Mouse (Mus musculus) intestine, postnatal 0 days (tissue): Measurements from ENCODE around the gene Shisa6. TPM values are rescaled to one million over a fixed set of nuclear protein-coding genes. Genes with fewer than 3 reads are reported as not detected.

ENCODE experiments used
- ATAC-seq: fragments of 200-750 bp; cut with Nextera tagmentation; 2 replicates; pipeline ENCODE4 v1.8.0; 2017; ENCODE audit warnings: mild to moderate bottlenecking, moderate TSS enrichment, moderate library complexity
- H3K27ac ChIP-seq: fragments of 300-500 bp; sonication (generic); 2 replicates; pipeline ENCODE4 v1.5.1; 2014; ENCODE audit warnings: mild to moderate bottlenecking, low read depth, low read length, moderate library complexity
- H3K27me3 ChIP-seq: fragments of 300-500 bp; sonication (generic); replicated peaks from 2 replicates; pipeline ENCODE4 v1.6.1; 2014; ENCODE audit warnings: low read length, mixed read lengths; ENCODE audit not compliant: control insufficient read depth, insufficient read depth
- H3K36me3 ChIP-seq: fragments of 300-500 bp; sonication (generic); 2 replicates; pipeline ENCODE4 v1.6.1; 2014; ENCODE audit warnings: mild to moderate bottlenecking, moderate library complexity; ENCODE audit not compliant: control insufficient read depth, insufficient read depth
- H3K4me1 ChIP-seq: fragments of 300-500 bp; sonication (generic); replicated peaks from 2 replicates; pipeline ENCODE4 v1.6.1; 2014; ENCODE audit warnings: antibody characterized with exemption, low read length, mixed read lengths; ENCODE audit not compliant: control insufficient read depth, insufficient read depth
- H3K4me2 ChIP-seq: fragments of 300-500 bp; sonication (generic); replicated peaks from 2 replicates; pipeline ENCODE4 v1.6.1; 2014; ENCODE audit warnings: low read depth, mild to moderate bottlenecking, moderate library complexity
- H3K4me3 ChIP-seq: fragments of 300-500 bp; sonication (generic); 2 replicates; pipeline ENCODE4 v1.5.1; 2014; ENCODE audit warnings: low read depth, low read length
- H3K9ac ChIP-seq: fragments of 300-500 bp; sonication (generic); 2 replicates; pipeline ENCODE4 v1.6.1; 2014; ENCODE audit warnings: mild to moderate bottlenecking, low read depth, low read length
- H3K9me3 ChIP-seq: fragments of 300-500 bp; sonication (generic); 2 replicates; pipeline ENCODE4 v1.6.1; 2016; ENCODE audit warnings: mixed run types; ENCODE audit not compliant: control insufficient read depth
- CTCF ChIP-seq: sonication (generic); IDR thresholded peaks from 2 replicates; pipeline ENCODE4 v1.5.1; 2016; ENCODE audit warnings: low read depth, mild to moderate bottlenecking, control low read depth, antibody characterized with exemption, moderate library complexity
- WGBS: fragments of 180-500 bp; shearing (Covaris S2); extraction: QIAGEN DNeasy Blood & Tissue Kit; methylation state at CpG from one replicate; pipeline ENCODE4 v1.1.7; 2014; 5-methylcytosine and 5-hydroxymethylcytosine counted together
- polyA plus RNA-seq: library from polyadenylated mRNA; unstranded; fragments of >200 nt; fragmentation: Nextera tagmentation; extraction: Ambion mirVana; gene quantifications from 2 replicates; pipeline ENCODE4 v1.2.1, GENCODE M21; 2015

The Shisa6 gene
- polyA plus RNA-seq, 1 experiment from 2014 or later: 0.04 TPM

DNA sequence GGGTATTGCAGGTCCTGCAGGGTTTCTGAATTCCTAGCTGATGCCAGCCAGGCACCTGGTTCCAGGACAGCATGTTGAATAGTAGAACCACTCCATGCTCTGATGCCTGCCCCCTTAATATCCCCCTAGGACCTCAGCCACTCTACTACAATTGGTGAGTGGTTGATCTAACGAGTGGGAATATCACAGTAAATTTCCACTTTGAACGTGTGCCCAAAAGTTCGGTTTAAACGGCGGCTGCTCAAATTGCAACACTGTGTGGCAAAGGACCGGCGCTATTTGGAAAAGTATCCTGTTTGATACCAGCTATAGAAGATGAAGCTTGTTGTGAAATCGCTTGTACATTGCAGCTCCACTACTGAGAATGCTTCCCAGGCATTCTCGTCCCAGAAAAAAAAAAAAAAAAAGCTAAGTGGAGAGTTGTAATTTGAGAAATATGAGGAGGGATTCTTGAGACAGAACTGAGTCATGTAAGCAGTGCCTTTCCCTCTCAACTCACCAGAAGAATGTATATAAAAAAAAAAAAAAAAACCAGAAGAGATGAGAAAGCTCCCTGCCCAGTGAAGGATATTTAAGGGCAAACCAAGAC is 26.8 kb downstream of the Shisa6 start:
- WGBS: 65% methylated on average over 9 of the region's 9 CpGs
- no peaks in the 10 kb centered on the region for H3K9me3 ChIP-seq
- H3K27me3 ChIP-seq: no peaks in the 10 kb centered on the region
- H3K9ac ChIP-seq: no peak overlapping the region
- H3K4me1 ChIP-seq: no peaks in the 10 kb centered on the region
- no peaks in the 10 kb centered on the region for H3K36me3 ChIP-seq
- H3K27ac ChIP-seq: no peak overlapping the region
- no peak for TF ChIP-seq CTCF
- no peak for ATAC-seq
- H3K4me2 ChIP-seq: no peak overlapping the region
- H3K4me3 ChIP-seq: no peak overlapping the region

DNA sequence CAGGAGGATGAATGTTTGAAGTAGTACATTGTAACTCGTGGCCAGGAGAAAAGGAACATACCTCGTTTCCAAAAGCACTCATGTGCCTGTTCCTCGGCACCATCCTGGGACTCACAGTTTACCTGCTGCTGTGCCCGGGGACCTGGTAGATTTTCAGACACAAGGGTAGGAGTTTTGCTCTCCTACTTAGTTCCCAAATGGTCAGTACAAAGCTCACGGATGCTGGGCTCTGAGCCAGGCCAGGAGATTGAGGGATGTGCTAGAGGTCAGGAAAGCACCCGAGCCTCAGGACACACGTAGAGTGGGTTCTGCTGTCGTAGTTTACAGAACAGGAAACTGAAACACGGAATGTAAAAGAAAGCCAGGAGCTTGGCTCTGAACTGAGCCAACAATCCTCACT is 29.5 kb downstream of the Shisa6 start:
- 71% methylated on average over 9 of the region's 9 CpGs for whole genome bisulfite sequencing
- no peak for TF ChIP-seq CTCF
- H3K9ac ChIP-seq: no peak overlapping the region

DNA sequence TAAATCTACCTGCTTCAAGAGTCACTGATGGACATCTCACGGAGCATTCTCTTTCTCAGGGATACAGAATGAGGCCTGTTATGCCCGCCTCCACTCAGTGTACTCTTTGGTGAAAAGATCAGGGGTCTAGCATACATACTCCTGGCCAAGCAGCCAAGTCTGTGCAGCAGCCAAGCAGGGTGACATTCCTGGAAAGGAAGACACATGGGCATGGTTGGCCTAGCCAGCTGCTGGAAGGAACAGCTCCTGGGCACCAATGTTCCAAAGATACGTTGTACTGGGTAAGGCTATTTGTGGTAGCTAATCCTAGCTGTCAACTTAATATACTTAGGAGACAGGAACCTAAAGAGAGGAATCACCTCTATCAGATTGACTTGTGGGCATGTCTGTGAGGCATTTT is 31.4 kb downstream of the Shisa6 start:
- no peaks in the 10 kb centered on the region for H3K9me3 ChIP-seq
- 81% methylated on average over 3 of the region's 3 CpGs for WGBS
- H3K9ac ChIP-seq: no peak overlapping the region
- no peak overlapping the region for H3K4me3 ChIP-seq
- TF ChIP-seq CTCF: no peak
- H3K27ac ChIP-seq: no peak overlapping the region
- H3K36me3 ChIP-seq: no peaks in the 10 kb centered on the region
- H3K4me1 ChIP-seq: no peaks in the 10 kb centered on the region
- no peak for ATAC-seq
- H3K4me2 ChIP-seq: no peak overlapping the region
- no peaks in the 10 kb centered on the region for H3K27me3 ChIP-seq

More for the DNA sequence above, 29.5 kb downstream of the Shisa6 start:
- no peak for ATAC-seq
- no peaks in the 10 kb centered on the region for H3K4me1 ChIP-seq
- no peaks in the 10 kb centered on the region for H3K9me3 ChIP-seq
- H3K4me2 ChIP-seq: no peak overlapping the region
- H3K27ac ChIP-seq: no peak overlapping the region
- no peaks in the 10 kb centered on the region for H3K27me3 ChIP-seq
- no peaks in the 10 kb centered on the region for H3K36me3 ChIP-seq
- no peak overlapping the region for H3K4me3 ChIP-seq

DNA sequence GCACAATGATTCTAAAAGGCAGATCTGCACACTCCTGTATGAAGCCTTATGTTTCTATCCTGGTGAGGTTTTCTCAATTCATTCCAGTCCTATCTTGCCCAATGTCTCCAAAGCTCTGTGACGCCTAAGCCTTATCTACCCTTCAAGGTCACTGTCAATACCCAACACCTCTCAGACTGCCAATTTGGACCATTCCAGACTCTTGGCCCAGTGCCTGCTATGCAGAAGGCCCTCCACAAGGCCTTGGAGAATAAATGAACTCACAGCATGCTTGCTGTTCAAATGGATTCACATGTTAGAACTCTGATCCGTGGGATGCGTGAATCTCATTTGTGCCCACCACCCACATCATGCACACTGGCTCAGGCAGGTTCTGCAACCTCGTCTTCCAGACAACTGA is 38.0 kb downstream of the Shisa6 start:
- no peak for ATAC-seq

DNA sequence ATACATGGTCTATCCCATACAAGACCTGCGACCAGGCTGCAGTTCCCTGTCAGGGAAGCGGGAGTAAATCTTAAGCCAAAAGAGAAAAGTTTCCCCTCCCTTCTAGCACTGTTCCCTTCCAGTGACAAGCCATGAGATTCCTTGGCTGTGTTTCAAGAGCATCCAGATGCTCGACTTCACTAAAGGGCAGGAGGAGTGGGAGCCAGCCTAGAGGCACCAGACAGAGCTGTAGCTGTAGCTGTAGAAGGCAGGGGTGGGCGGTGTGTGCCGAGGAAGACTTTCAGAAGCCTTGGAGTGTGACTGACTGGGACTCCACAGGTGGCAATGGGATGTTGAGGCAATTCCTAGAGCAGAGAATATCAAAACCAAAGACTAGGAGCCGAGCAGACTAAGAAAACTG is 43.3 kb downstream of the Shisa6 start:
- H3K4me3 ChIP-seq: no peak overlapping the region
- H3K36me3 ChIP-seq: no peaks in the 10 kb centered on the region
- no peaks in the 10 kb centered on the region for H3K9me3 ChIP-seq
- no peaks in the 10 kb centered on the region for H3K27me3 ChIP-seq
- no peak overlapping the region for H3K27ac ChIP-seq
- no peak overlapping the region for H3K9ac ChIP-seq
- no peak for TF ChIP-seq CTCF
- H3K4me1 ChIP-seq: no peaks in the 10 kb centered on the region
- 69% methylated on average over 6 of the region's 6 CpGs for WGBS
- ATAC-seq: no peak
- H3K4me2 ChIP-seq: no peak overlapping the region

More for the DNA sequence above, 38.0 kb downstream of the Shisa6 start:
- no peaks in the 10 kb centered on the region for H3K9me3 ChIP-seq
- no peaks in the 10 kb centered on the region for H3K27me3 ChIP-seq
- H3K36me3 ChIP-seq: no peaks in the 10 kb centered on the region
- no peak overlapping the region for H3K4me3 ChIP-seq
- no peak for TF ChIP-seq CTCF
- H3K27ac ChIP-seq: no peak overlapping the region
- no peaks in the 10 kb centered on the region for H3K4me1 ChIP-seq
- no peak overlapping the region for H3K4me2 ChIP-seq
- WGBS: 72% methylated on average over 4 of the region's 4 CpGs
- H3K9ac ChIP-seq: no peak overlapping the region

DNA sequence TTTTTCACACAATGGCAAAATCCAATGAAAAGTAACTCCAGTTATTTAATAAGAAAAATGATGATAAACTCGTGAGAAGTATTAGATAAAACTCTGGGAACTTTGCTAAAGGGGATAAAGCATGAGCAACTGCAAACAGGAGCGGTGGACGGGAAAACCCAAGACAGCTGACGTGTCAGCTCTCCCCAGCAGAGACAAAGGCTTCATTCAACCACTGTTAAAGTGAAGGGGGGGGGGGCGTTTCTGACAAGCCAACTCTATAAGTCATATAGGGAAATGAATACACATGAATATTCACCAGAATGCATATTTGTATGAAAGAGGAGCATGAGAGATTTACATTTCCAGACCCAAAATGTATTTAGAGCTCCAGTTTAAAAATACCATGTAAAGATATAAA is 83.1 kb downstream of the Shisa6 start:
- no peak overlapping the region for H3K4me2 ChIP-seq
- no peak for ATAC-seq
- no peaks in the 10 kb centered on the region for H3K27me3 ChIP-seq
- no peak overlapping the region for H3K9ac ChIP-seq
- no peak overlapping the region for H3K27ac ChIP-seq
- no peaks in the 10 kb centered on the region for H3K9me3 ChIP-seq
- 54% methylated on average over 5 of the region's 5 CpGs for WGBS
- H3K36me3 ChIP-seq: no peaks in the 10 kb centered on the region
- TF ChIP-seq CTCF: no peak
- no peaks in the 10 kb centered on the region for H3K4me1 ChIP-seq
- no peak overlapping the region for H3K4me3 ChIP-seq

DNA sequence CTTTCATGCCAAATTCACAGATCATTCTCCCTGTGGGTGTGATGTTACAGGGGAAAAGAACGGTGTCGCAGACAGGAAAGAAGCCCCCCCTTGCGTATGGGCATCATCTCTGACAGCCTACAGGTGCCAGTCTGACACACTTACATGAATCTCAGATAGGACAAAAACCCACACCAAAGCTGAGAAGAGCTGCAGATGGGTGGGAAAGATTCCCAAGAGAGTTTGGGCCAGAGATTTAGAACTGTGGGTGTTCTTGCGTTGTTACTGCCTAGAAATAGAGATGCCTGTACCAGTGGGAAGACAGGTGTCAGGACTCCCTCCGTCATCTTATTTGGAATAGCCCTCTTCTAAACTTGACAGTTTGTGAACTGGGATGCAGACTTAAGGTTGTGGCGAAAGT is 99.6 kb downstream of the Shisa6 start:
- H3K36me3 ChIP-seq: no peaks in the 10 kb centered on the region
- no peak for ATAC-seq
- no peak overlapping the region for H3K9ac ChIP-seq
- no peak overlapping the region for H3K4me3 ChIP-seq
- 91% methylated on average over 6 of the region's 6 CpGs for WGBS
- no peaks in the 10 kb centered on the region for H3K27me3 ChIP-seq
- H3K27ac ChIP-seq: no peak overlapping the region
- no peak overlapping the region for H3K4me2 ChIP-seq
- H3K9me3 ChIP-seq: no peaks in the 10 kb centered on the region
- no peak for TF ChIP-seq CTCF
- no peaks in the 10 kb centered on the region for H3K4me1 ChIP-seq
